Mouse (Mus musculus) adrenal gland, adult 8-10 months (tissue): Measurements from ENCODE around the gene Nkx2-3. TPM values are rescaled to one million over a fixed set of nuclear protein-coding genes. Genes with fewer than 3 reads are reported as not detected.
A peak's percentile ranks its signal among the peaks of the same experiment; 100 is the strongest.

Experiments used
- DNase-seq: peaks from one replicate; pipeline ENCODE4 v3.0.0; 2022
- total RNA-seq, 4 experiments: library from RNA; stranded (reverse); gene quantifications; 2 replicates each; pipeline ENCODE4 v1.2.4; 2022

Nkx2-3 gene
- total RNA-seq, result not detected

GRCm38 (mm10) chr19:43612051-43612450 is at the start of gene Nkx2-3:
Gene Nkx2-3 (plus strand): TSS chr19:43612325.
- DNase-seq, result no peak

- DNase-seq, result no peak
These were observed 49.0 kb upstream of the Nkx2-3 start for GRCm38 (mm10) chr19:43563166-43563565.

- no peak for DNase-seq
These were observed 43.8 kb upstream of the Nkx2-3 start for GRCm38 (mm10) chr19:43568298-43568697.

- no peak for DNase-seq
These were observed 43.0 kb upstream of the Nkx2-3 start for GRCm38 (mm10) chr19:43569133-43569532.

- peak; percentile 45 for DNase-seq
These were observed 41.0 kb upstream of the Nkx2-3 start for GRCm38 (mm10) chr19:43570831-43571790.

DNA sequence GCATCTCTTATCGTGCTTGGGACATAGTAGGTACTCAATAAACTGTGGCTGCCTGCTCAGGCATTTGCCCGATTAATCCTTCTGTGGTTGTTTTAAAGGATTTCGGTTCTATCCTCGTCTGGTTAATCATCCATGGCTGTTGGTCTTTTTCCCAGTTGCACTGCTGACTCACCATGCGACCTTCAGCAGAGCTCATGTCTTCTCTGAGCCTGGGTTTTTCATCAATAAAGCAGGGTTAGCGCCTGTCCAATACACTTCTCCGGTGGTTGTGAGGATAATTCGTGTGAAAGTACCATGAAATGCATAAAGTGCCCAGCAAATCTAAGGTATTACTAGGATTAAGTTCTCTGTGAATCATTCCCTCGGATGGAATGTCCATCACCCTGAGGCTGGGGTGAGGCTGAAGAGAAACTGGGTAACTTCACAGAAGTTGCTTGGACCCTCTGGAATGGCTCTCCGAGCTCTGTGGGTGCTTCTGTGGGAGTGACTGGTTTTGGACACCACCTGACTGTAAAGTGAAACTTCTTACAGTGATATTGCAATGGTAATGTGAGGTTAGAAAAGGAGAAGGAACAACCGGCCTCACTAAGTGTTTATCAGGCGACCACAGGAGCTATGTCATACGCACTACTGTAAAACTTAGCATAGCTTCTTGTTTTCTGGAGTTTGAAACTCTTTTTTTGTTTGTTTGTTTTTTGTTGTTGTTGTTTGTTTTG is 32.9 kb upstream of the Nkx2-3 start:
- peak; percentile 49 for DNase-seq

- DNase-seq, result no peak
These were observed 30.9 kb upstream of the Nkx2-3 start for GRCm38 (mm10) chr19:43581185-43581584.

DNA sequence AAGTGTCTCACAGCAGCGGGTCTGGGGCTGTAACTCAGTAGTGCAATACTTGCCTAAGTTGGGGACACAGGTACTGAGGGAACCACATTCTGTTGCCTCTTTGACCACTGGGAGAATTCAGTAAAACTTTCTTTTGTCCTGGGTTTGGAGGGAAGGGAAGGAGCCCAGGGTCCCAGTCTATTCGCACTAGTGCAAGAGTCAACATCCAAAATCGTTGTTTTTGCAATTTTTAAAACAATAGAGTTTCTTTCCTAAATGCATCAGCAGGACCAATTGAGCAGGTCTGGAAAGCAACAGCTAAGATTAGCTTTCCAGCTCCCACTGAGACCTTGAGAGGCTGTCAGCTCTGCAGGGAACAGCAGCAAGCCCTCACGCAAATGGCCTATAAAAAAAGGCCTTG is 28.9 kb upstream of the Nkx2-3 start:
- no peak for DNase-seq

DNA sequence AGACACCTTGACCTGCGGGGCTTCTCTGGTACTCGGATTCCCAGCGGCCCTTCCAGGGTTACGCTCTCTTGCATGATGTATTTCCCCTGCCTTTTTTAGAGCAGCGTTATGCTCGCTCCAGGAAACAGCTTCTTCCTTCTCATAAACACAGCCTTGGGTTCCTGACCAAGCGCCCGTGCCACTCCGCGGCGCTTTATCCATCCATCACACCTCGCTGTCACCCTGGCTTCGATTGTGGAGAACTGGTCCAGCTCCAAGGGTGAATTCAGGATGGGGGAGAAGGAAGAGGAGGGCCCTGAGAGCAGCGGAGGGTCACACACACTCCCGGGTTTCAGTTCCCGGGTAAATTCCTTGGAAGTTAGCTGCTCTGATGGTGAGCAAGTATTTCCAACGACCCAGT is 28.5 kb upstream of the Nkx2-3 start:
- no peak for DNase-seq

- no peak for DNase-seq
These were observed 27.3 kb upstream of the Nkx2-3 start for GRCm38 (mm10) chr19:43584788-43585187.

GRCm38 (mm10) chr19:43592026-43592425 is 20.1 kb upstream of the Nkx2-3 start:
- no peak for DNase-seq

- DNase-seq, result no peak
These were observed 15.1 kb upstream of the Nkx2-3 start for GRCm38 (mm10) chr19:43596981-43597380.

GRCm38 (mm10) chr19:43598741-43599660 is 13.1 kb upstream of the Nkx2-3 start:
- no peak for DNase-seq

DNA sequence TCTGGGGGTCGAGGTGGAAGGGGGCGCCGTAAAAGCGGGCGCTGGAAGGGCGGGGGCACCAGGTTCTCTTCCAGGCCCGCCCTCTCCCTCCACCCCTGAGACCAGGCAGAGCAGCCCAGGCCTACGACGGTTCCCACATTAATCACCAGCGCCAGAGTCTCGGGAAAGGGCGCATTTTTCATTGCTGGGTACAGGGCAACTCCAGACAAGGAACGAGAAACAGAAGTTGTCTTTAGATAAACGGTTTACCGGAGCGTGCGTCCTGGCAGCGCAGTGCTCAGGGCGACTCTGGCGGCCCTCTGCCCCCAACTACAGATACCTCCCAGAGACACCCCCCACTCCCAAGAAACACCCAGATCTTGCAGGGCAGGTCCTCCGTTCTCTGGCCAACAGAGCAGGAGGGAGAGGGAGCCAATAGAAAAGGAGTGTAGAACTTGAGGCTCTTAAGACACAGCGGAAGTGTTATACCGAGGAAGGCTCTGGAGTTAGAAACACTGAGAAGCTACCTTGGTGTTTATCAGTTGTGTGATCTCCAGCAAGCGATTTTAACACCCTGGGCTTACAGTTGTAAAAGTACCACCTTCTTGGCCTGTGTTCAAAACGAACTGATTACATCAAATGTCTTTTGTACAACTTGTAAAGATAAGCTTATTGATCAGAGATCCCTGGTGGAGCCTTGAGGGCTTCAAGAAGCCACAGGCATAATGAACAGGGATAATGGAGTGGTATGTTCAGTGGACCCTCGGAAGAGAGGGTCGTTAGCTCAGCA is 12.2 kb upstream of the Nkx2-3 start:
- no peak for DNase-seq

DNA sequence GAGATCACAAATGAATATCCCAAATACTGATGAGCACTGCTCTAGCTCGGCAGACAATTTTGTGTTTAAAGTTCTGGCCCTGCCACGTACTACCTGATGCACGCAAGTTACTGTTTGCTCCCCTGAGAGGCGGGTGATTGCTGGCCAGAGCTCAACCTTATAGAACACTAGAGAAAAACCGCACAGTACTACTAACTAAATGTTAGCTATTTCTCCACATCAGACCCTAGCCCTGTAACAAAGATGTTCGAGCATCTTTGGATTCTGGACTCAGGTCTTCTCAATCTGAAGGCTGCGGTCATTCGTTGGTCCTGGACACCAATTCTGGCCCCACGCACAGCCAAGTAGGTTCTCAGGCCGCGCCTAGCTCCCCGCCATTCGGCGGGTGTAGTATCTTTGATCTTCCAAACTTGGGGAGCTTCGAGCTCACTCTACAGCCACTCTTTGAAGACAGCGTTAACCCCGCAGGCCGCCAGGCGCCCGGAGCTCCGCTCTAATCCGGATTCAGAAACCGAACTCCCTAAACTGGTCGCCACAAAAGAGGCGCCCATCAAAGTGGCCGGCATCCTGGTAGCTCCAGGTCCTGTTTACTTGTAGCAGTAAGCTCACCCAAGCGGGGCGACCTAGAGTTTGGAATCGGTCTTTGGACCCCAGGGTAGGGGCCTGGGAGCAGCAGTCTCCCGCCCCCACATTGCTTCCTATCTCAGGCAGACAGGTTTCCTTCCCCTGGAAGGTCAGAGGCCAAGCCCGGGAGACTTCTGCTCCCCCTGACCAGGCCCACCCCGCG is 11.4 kb upstream of the Nkx2-3 start:
- DNase-seq, result no peak

GRCm38 (mm10) chr19:43601440-43601839 is 10.7 kb upstream of the Nkx2-3 start:
- no peak for DNase-seq

DNA sequence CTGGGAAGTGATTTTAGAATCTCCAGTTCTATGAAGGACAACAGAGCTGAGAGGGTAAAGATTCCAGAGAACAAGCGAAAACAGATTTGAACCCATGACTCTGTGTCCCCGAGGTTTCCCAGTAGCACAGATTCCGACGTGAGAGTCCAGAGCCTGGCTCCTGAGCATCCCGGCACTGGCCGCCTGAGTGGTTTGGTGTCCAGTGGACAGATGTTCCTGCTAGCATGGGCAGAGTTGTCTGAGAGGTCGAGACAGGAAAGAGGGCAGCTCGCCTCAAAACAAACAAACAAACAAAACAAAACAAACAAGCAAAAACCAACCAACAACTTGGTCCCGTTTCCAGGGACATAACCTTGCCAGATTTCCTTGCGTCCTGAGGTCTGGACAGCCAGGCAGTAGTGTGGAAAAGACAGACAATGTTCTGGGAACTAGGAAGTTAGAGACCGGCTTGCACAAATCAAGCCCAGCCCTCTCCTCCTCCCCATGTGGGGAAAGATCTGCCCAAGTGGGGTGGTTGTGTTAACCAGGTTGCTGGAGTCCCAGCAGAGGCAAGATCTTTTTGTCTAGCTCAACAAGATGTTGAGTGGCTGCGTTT is 10.0 kb upstream of the Nkx2-3 start:
- DNase-seq, result no peak

GRCm38 (mm10) chr19:43603521-43603920 is 8.6 kb upstream of the Nkx2-3 start:
- no peak for DNase-seq

- DNase-seq, result no peak
These were observed 7.5 kb upstream of the Nkx2-3 start for GRCm38 (mm10) chr19:43604492-43605120.
